Mouse (Mus musculus) limb, embryonic 11.5 days (tissue): ENCODE results near the gene Ldhb. TPM values are rescaled to one million over a fixed set of nuclear protein-coding genes. Genes with fewer than 3 reads are reported as not detected.

Experiments
- ATAC-seq: fragments of 200-750 bp; cut with Nextera tagmentation; 2 replicates; pipeline ENCODE4 v1.8.0; 2017; ENCODE audit warnings: low read depth; ENCODE audit not compliant: insufficient number of reproducible peaks, low FRiP score, low TSS enrichment
- DNase-seq: peaks from one replicate; pipeline ENCODE4 v3.0.0-alpha.2; 2015; ENCODE audit warnings: low spot score
- H3K27ac ChIP-seq: fragments of 300-500 bp; sonication (generic); replicated peaks from 2 replicates; pipeline ENCODE4 v1.5.1; 2014; ENCODE audit warnings: low read depth, mild to moderate bottlenecking, low read length
- H3K27me3 ChIP-seq: fragments of 300-500 bp; sonication (generic); 2 replicates; pipeline ENCODE4 v1.6.1; 2014; ENCODE audit warnings: mild to moderate bottlenecking, low read length, mixed read lengths; ENCODE audit not compliant: control insufficient read depth, insufficient read depth
- H3K36me3 ChIP-seq: fragments of 300-500 bp; sonication (generic); 2 replicates; pipeline ENCODE4 v1.6.1; 2014; ENCODE audit warnings: mild to moderate bottlenecking, low read length, moderate library complexity, mixed read lengths; ENCODE audit not compliant: control insufficient read depth, insufficient read depth
- H3K4me1 ChIP-seq: fragments of 300-500 bp; sonication (generic); 2 replicates; pipeline ENCODE4 v1.6.1; 2014; ENCODE audit warnings: low read length, mixed read lengths; ENCODE audit not compliant: control insufficient read depth, insufficient read depth
- H3K4me2 ChIP-seq: fragments of 300-500 bp; sonication (generic); 2 replicates; pipeline ENCODE4 v1.6.1; 2014; ENCODE audit warnings: low read depth, mild to moderate bottlenecking, moderate library complexity; ENCODE audit not compliant: severe bottlenecking
- H3K4me3 ChIP-seq: fragments of 300-500 bp; sonication (generic); 2 replicates; pipeline ENCODE4 v1.5.1; 2014; ENCODE audit warnings: low read depth, low read length
- H3K9ac ChIP-seq: fragments of 300-500 bp; sonication (generic); 2 replicates; pipeline ENCODE4 v1.6.1; 2014; ENCODE audit warnings: mild to moderate bottlenecking, low read length
- H3K9me3 ChIP-seq: fragments of 300-500 bp; sonication (generic); 2 replicates; pipeline ENCODE4 v1.6.1; 2016; ENCODE audit warnings: low read length; ENCODE audit not compliant: control insufficient read depth
- WGBS: fragments of 180-500 bp; shearing (Covaris S2); extraction: QIAGEN DNeasy Blood & Tissue Kit; methylation state at CpG from one replicate; pipeline ENCODE4 v1.1.7; 2014; 5-methylcytosine and 5-hydroxymethylcytosine counted together
- polyA plus RNA-seq: library from polyadenylated mRNA; unstranded; fragments of >200 nt; fragmentation: Nextera tagmentation; extraction: Ambion mirVana; gene quantifications from 2 replicates; pipeline ENCODE4 v1.2.1, GENCODE M21; 2014

The Ldhb gene
- polyA plus RNA-seq, 1 experiment from 2014 or later, result 564 TPM

- 93% methylated on average over 10 of the region's 10 CpGs for WGBS
- no peaks in the 10 kb centered on the region for H3K36me3 ChIP-seq
- no peaks in the 10 kb centered on the region for H3K9me3 ChIP-seq
- no peaks in the 10 kb centered on the region for H3K27me3 ChIP-seq
- no peak overlapping the region for H3K9ac ChIP-seq
- no peak overlapping the region for H3K4me2 ChIP-seq
- H3K4me1 ChIP-seq, result no peaks in the 10 kb centered on the region
- no peak for ATAC-seq
- no peak for DNase-seq
- H3K27ac ChIP-seq, result no peak overlapping the region
- no peak overlapping the region for H3K4me3 ChIP-seq
Measured at GRCm38 (mm10) chr6:142540561-142541160, 32.9 kb upstream of the Ldhb start.

DNA sequence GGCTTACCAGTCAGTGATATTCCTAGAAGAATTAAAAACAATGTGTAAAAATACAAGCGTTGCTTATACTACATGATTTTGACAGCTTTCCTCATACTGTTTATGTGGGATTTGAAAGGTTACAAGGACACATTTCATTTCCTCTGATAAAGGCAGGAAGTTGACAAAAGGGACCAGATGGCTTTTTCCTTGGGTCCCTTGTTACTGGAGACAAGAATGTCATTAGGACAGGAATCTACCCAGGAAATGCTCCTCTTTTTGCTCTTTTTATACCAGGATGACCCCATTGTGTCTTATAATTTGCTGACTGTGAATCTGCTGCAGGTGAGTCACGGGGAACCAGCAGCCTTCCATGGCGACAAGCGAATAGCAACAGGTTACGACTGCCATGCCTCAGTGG lies 32.4 kb upstream of the Ldhb start:
- ATAC-seq (no peak), DNase-seq (no peak)
- Histone ChIP-seq H3K27me3 (no peaks in the 10 kb centered on the region), H3K9me3 (no peaks in the 10 kb centered on the region), H3K4me3 (no peak overlapping the region), H3K4me2 (no peak overlapping the region), H3K9ac (no peak overlapping the region), H3K27ac (no peak overlapping the region), H3K4me1 (no peaks in the 10 kb centered on the region), H3K36me3 (no peaks in the 10 kb centered on the region)
- WGBS, result 87% methylated on average over 5 of the region's 5 CpGs

DNA sequence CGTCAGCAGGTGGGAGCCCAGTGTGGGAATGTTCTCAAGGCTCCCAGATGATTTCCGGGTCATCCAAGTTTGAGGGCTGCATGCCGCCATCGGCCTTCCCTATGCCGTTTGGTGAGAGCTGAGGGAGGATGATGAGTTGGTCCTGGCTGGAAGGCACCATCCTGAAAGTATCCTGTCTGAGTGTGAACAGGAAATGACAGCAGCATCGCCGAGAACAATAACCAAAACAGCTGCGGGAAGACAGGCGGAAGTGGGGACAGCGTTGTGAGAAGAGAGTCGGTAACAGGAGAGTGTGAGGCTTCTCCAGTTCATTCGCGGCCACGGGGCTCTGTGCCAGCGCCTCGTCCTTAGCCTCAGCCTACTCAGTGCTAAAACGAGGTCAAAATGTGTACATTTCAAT lies 30.7 kb upstream of the Ldhb start:
- no peaks in the 10 kb centered on the region for H3K27me3 ChIP-seq
- WGBS, result 86% methylated on average over 17 of the region's 17 CpGs
- H3K27ac ChIP-seq, result no peak overlapping the region
- H3K4me1 ChIP-seq, result no peaks in the 10 kb centered on the region
- no peak overlapping the region for H3K4me2 ChIP-seq
- no peak overlapping the region for H3K4me3 ChIP-seq
- no peak for ATAC-seq
- H3K9ac ChIP-seq, result no peak overlapping the region
- DNase-seq, result no peak
- H3K36me3 ChIP-seq, result no peaks in the 10 kb centered on the region
- H3K9me3 ChIP-seq, result no peaks in the 10 kb centered on the region

DNA sequence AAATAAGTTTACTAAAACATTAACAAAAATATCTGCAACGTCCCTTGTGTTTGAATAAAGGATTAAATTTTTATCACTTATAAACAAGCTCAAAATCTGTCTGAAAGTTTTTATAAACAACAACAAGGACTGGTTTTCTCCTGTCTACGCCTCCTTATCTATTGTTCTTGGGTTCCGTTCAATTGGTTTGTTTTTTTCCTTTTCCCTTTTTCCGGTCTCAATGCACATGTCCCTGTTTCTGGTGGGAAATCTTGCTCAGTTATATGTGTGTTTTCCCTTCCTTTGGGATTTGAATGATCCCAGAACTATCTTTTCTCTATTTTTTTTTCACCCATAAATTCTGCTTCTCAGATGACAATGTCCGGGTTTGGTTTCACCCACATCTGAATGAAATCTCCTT lies 25.7 kb upstream of the Ldhb start:
- DNase-seq, result no peak
- Histone ChIP-seq H3K4me3 (no peak overlapping the region), H3K36me3 (no peaks in the 10 kb centered on the region), H3K4me1 (no peaks in the 10 kb centered on the region), H3K27me3 (no peaks in the 10 kb centered on the region), H3K9ac (no peak overlapping the region), H3K9me3 (no peaks in the 10 kb centered on the region), H3K27ac (no peak overlapping the region), H3K4me2 (no peak overlapping the region)
- no peak for ATAC-seq
- 86% methylated on average over 5 of the region's 5 CpGs for WGBS

GRCm38 (mm10) chr6:142532686-142533085 lies 24.9 kb upstream of the Ldhb start:
- H3K27me3 ChIP-seq, result no peaks in the 10 kb centered on the region
- H3K9me3 ChIP-seq, result no peaks in the 10 kb centered on the region
- H3K4me3 ChIP-seq, result no peak overlapping the region
- H3K27ac ChIP-seq, result no peak overlapping the region
- H3K4me2 ChIP-seq, result no peak overlapping the region
- no peak for ATAC-seq
- H3K4me1 ChIP-seq, result no peaks in the 10 kb centered on the region
- no peaks in the 10 kb centered on the region for H3K36me3 ChIP-seq
- no peak overlapping the region for H3K9ac ChIP-seq
- 92% methylated on average over 2 of the region's 2 CpGs for WGBS
- no peak for DNase-seq

GRCm38 (mm10) chr6:142532141-142532540 lies 24.4 kb upstream of the Ldhb start:
- Histone ChIP-seq H3K27ac (no peak overlapping the region), H3K9me3 (no peaks in the 10 kb centered on the region), H3K36me3 (no peaks in the 10 kb centered on the region), H3K4me1 (no peaks in the 10 kb centered on the region), H3K27me3 (no peaks in the 10 kb centered on the region), H3K9ac (no peak overlapping the region), H3K4me2 (no peak overlapping the region), H3K4me3 (no peak overlapping the region)
- no peak for DNase-seq
- WGBS, result 94% methylated on average over 17 of the region's 17 CpGs
- no peak for ATAC-seq

DNA sequence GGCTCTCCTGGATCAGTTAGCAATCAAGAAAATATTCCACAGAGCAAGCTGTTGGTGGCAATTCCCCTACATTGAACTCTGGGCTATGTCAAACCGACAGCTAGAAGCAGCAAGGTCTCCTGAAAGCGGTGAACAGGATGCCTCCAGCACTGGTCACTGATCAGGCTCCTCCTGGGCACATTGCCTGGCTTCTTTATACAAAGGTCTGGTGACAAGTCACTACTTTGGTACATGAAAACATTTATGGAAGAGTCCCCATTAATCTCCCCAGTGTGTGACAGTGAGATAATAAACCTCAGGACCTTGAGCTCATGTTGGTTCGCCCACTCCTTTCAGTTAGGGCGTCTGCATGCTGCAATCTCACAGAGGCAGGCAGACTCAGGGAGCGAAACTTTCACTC lies 22.6 kb upstream of the Ldhb start:
- Histone ChIP-seq H3K27ac (no peak overlapping the region), H3K4me3 (no peak overlapping the region), H3K27me3 (no peaks in the 10 kb centered on the region), H3K9me3 (no peaks in the 10 kb centered on the region), H3K9ac (no peak overlapping the region), H3K36me3 (no peaks in the 10 kb centered on the region), H3K4me2 (no peak overlapping the region), H3K4me1 (no peaks in the 10 kb centered on the region)
- ATAC-seq (no peak), DNase-seq (no peak)
- WGBS, result 76% methylated on average over 5 of the region's 5 CpGs

DNA sequence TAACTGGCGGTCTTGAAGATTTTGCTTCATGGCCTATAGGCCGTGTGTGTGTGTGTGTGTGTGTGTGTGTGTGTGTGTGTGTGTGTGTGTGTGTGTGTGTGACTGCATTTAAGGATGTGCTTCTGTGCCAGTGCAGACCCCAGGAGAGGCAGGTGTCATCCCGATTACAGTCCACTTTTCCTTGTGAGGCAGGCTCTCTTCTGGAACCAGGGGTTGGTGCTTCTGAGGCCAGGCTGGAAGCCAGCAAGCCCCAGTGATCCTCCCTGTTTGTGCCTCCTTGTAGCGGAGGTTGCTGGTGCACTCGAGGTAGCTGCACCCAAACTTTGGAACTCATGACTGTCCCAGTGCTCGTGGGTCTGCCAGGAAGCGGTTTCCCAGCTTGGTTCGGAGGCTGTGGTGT lies 21.9 kb upstream of the Ldhb start:
- Histone ChIP-seq H3K9me3 (no peaks in the 10 kb centered on the region), H3K4me2 (no peak overlapping the region), H3K27me3 (no peaks in the 10 kb centered on the region), H3K9ac (no peak overlapping the region), H3K27ac (no peak overlapping the region), H3K36me3 (no peaks in the 10 kb centered on the region), H3K4me1 (no peaks in the 10 kb centered on the region), H3K4me3 (no peak overlapping the region)
- WGBS, result 87% methylated on average over 8 of the region's 8 CpGs
- ATAC-seq (no peak), DNase-seq (no peak)

DNA sequence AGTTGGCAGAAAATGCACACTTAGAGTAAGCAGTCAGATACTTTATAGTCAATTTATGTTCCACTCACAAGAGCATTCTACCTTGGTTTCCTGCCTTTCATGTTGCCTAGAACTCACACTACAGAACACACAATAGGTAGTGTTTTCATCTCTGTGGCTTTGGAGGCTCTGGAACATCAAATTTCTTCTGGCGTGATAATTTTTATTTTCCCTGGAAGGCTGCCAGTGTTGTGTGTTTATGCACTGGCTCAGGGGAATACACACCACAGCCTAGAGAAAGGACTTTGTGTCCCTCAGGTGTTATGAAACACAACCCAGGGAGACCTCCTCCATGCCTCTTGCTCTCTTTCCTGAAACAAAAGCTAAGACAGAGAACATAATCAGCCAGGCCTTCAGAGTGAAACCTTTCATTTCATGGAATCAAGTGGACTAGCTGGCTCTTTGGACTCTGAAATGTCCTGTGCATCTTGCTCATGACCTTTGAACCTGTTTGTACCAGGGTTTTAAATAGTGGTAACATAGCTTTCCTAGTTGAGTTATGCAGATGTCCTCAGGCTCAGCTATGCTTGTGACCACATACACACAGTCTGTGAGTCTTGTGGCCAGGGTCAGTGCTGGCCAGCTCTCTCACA lies 20.3 kb upstream of the Ldhb start:
- H3K4me3 ChIP-seq, result no peak overlapping the region
- H3K36me3 ChIP-seq, result no peaks in the 10 kb centered on the region
- ATAC-seq (no peak), DNase-seq (no peak)
- H3K4me1 ChIP-seq, result no peaks in the 10 kb centered on the region
- H3K4me2 ChIP-seq, result no peak overlapping the region
- WGBS, result 69% methylated on average over 1 of the region's 1 CpGs
- no peaks in the 10 kb centered on the region for H3K9me3 ChIP-seq
- H3K27ac ChIP-seq, result no peak overlapping the region
- no peak overlapping the region for H3K9ac ChIP-seq
- no peaks in the 10 kb centered on the region for H3K27me3 ChIP-seq
